Mouse (Mus musculus) forebrain, embryonic 12.5 days (tissue): ENCODE measurements around the gene Gnaq. TPM values are rescaled to one million over a fixed set of nuclear protein-coding genes. Genes with fewer than 3 reads are reported as not detected.

Experiments used
- ATAC-seq: fragments of 200-750 bp; cut with Nextera tagmentation; 2 replicates; pipeline ENCODE4 v1.8.0; 2017; ENCODE audit warnings: moderate TSS enrichment; ENCODE audit not compliant: low FRiP score
- H3K27ac ChIP-seq: fragments of 300-500 bp; sonication (generic); 2 replicates; pipeline ENCODE4 v1.5.1; 2016; ENCODE audit warnings: mild to moderate bottlenecking
- H3K27me3 ChIP-seq: fragments of 300-500 bp; sonication (generic); 2 replicates; pipeline ENCODE4 v1.6.1; 2016; ENCODE audit warnings: mild to moderate bottlenecking
- H3K36me3 ChIP-seq: fragments of 300-500 bp; sonication (generic); replicated peaks from 2 replicates; pipeline ENCODE4 v1.6.1; 2016; ENCODE audit warnings: mild to moderate bottlenecking
- H3K4me1 ChIP-seq: fragments of 300-500 bp; sonication (generic); 2 replicates; pipeline ENCODE4 v1.6.1; 2016
- H3K4me2 ChIP-seq: fragments of 300-500 bp; sonication (generic); 2 replicates; pipeline ENCODE4 v1.6.1; 2016; ENCODE audit warnings: mild to moderate bottlenecking, moderate library complexity
- H3K4me3 ChIP-seq: fragments of 300-500 bp; sonication (generic); replicated peaks from 2 replicates; pipeline ENCODE4 v1.5.1; 2016; ENCODE audit warnings: mild to moderate bottlenecking
- H3K9ac ChIP-seq: fragments of 300-500 bp; sonication (generic); 2 replicates; pipeline ENCODE4 v1.6.1; 2016; ENCODE audit warnings: mild to moderate bottlenecking
- H3K9me3 ChIP-seq: fragments of 300-500 bp; sonication (generic); 2 replicates; pipeline ENCODE4 v1.6.1; 2016
- WGBS: fragments of 180-500 bp; shearing (Covaris S2); methylation state at CpG from one replicate; pipeline ENCODE4 v1.1.7; 2016; 5-methylcytosine and 5-hydroxymethylcytosine counted together
- polyA plus RNA-seq: library from polyadenylated mRNA; unstranded; fragments of >200 nt; fragmentation: Nextera tagmentation; extraction: Ambion mirVana; gene quantifications from 2 replicates; pipeline ENCODE4 v1.2.1, GENCODE M21; 2016

Gene Gnaq
- polyA plus RNA-seq, 1 experiment from 2014 or later: 44.0 TPM

DNA sequence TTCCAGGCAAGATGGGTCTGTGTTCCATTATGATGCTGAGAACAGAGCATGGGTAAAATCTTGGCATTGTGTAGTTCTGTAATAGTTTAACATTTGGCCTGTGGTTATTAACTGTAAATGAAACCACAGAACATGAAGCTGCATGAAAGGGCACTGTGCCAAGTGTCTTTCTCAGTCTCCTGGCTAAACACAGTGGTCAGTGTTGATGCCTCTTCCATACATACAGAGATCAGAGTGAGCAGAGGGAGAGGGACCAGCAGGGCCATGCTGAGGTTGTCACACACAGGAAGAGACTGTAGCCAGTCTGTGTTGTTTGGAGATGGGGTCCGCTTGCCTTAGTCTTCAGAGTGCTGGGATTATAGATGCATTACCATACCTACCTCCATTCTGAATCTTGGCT is 138.4 kb downstream of the Gnaq start:
- H3K36me3 ChIP-seq: no peaks in the 10 kb centered on the region
- H3K9me3 ChIP-seq: no peaks in the 10 kb centered on the region
- no peak overlapping the region for H3K4me2 ChIP-seq
- H3K9ac ChIP-seq: no peak overlapping the region
- WGBS: 86% methylated on average over 1 of the region's 1 CpGs
- peaks cover 12% of the 10 kb centered on the region; the same call in 1 of the 2 replicates for H3K4me1 ChIP-seq
- H3K27me3 ChIP-seq: no peaks in the 10 kb centered on the region
- H3K4me3 ChIP-seq: no peak overlapping the region
- no peak overlapping the region for H3K27ac ChIP-seq
- no peak for ATAC-seq

- Histone ChIP-seq H3K36me3 (peaks cover 3% of the 10 kb centered on the region; the same call in 1 of the 2 replicates), H3K9ac (no peak overlapping the region), H3K9me3 (no peaks in the 10 kb centered on the region), H3K4me2 (no peak overlapping the region), H3K27ac (no peak overlapping the region), H3K27me3 (no peaks in the 10 kb centered on the region), H3K4me3 (no peak overlapping the region), H3K4me1 (peaks cover 12% of the 10 kb centered on the region; the same call in 1 of the 2 replicates)
- 80% methylated on average over 4 of the region's 4 CpGs for WGBS
- ATAC-seq: no peak
Measured at GRCm38 (mm10) chr19:16273021-16273420, 140.4 kb downstream of the Gnaq start.

DNA sequence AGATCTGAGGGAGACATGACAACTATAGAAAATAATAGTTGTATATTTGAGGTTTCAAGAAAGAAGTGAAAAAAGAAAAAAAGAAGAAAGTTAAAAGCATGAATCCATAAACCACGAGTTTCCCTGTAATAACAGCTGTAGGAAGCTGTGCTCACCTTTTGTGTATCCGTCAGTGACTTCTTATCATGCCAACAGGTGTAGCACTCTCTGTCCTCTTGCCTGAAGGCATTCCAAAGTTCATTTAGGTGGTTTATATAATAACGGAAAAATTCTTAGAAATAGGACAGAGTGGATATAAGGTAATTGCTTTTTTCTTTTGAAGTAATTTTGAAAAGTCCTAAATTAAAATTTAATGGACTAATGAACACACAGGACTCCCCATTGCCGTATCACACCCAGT is 147.6 kb downstream of the Gnaq start:
- no peak overlapping the region for H3K27ac ChIP-seq
- ATAC-seq: no peak
- H3K36me3 ChIP-seq: peaks cover 3% of the 10 kb centered on the region
- H3K9ac ChIP-seq: no peak overlapping the region
- H3K9me3 ChIP-seq: no peaks in the 10 kb centered on the region
- no peak overlapping the region for H3K4me3 ChIP-seq
- H3K4me1 ChIP-seq: peaks cover 14% of the 10 kb centered on the region
- no peaks in the 10 kb centered on the region for H3K27me3 ChIP-seq
- 82% methylated on average over 4 of the region's 4 CpGs for WGBS
- H3K4me2 ChIP-seq: no peak overlapping the region

DNA sequence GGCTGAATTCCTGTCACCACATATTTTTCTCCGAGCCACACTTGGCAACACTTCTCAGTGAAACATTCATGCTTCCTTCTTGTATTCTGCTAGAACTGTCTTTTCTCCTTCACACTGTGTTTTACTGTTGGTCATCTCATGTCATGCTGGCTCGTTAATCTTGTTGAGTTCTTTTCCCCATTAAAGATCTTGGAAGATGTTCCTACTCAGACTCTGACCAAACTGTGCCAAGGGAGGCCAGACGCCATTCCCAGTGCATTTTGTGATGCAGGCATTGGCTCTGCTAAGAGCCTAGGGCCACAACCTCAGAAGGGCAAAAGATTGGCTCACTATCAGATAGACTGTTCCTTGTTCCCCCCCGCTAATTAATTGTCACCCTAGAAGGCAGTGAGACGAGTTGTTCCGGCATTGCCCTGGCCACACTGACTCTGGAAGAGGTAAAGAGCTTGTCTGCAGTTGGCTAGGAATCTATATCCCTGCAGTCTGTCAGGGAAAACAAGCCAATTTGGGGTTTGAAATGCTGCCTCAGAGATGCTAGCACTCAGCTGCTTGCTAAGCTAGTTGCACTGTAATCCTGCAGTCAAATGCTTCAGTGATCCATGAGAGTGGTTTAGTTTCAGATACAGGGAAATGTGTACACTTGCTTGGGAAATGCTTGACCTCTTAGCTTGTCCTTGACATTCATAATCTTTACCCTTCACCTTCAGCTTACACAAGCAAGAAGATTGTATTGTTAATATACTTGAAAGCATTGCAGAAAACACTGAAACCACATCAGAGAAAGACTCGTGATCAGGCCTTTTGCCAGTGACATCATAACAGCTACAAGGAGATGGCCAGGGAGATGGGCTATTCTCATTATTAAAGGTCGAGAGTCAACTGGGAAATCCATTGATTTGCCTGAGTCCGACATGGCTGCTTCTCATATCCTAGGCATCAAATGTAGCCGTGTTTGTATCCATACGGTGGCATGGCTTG is 152.7 kb downstream of the Gnaq start:
- 77% methylated on average over 11 of the region's 11 CpGs for WGBS
- no peak overlapping the region for H3K9ac ChIP-seq

GRCm38 (mm10) chr19:16286451-16287175 is 154.0 kb downstream of the Gnaq start:
- Histone ChIP-seq H3K4me3 (no peak overlapping the region), H3K9ac (no peak overlapping the region), H3K27ac (no peak overlapping the region), H3K4me1 (peaks cover 22% of the 10 kb centered on the region), H3K27me3 (no peaks in the 10 kb centered on the region), H3K36me3 (no peaks in the 10 kb centered on the region), H3K9me3 (no peaks in the 10 kb centered on the region), H3K4me2 (no peak overlapping the region)
- 73% methylated on average over 10 of the region's 10 CpGs for WGBS
- ATAC-seq: no peak

More for the DNA sequence above, 152.7 kb downstream of the Gnaq start:
- Histone ChIP-seq H3K27ac (no peak overlapping the region), H3K4me2 (no peak overlapping the region), H3K9me3 (no peaks in the 10 kb centered on the region), H3K4me3 (no peak overlapping the region), H3K36me3 (no peaks in the 10 kb centered on the region), H3K27me3 (no peaks in the 10 kb centered on the region), H3K4me1 (peaks cover 16% of the 10 kb centered on the region)
- no peak for ATAC-seq

- no peaks in the 10 kb centered on the region for H3K36me3 ChIP-seq
- no peak overlapping the region for H3K4me3 ChIP-seq
- no peak overlapping the region for H3K9ac ChIP-seq
- H3K9me3 ChIP-seq: no peaks in the 10 kb centered on the region
- H3K4me1 ChIP-seq: peaks cover 24% of the 10 kb centered on the region
- H3K27ac ChIP-seq: no peak overlapping the region
- H3K4me2 ChIP-seq: no peak overlapping the region
- no peak for ATAC-seq
- H3K27me3 ChIP-seq: no peaks in the 10 kb centered on the region
- WGBS: 89% methylated on average over 4 of the region's 4 CpGs
Measured at GRCm38 (mm10) chr19:16287307-16287706, 154.7 kb downstream of the Gnaq start.

GRCm38 (mm10) chr19:16287971-16288370 is 155.3 kb downstream of the Gnaq start:
- Histone ChIP-seq H3K4me1 (peaks cover 28% of the 10 kb centered on the region), H3K9ac (no peak overlapping the region), H3K4me2 (no peak overlapping the region), H3K36me3 (no peaks in the 10 kb centered on the region), H3K9me3 (no peaks in the 10 kb centered on the region), H3K27ac (no peak overlapping the region), H3K27me3 (no peaks in the 10 kb centered on the region), H3K4me3 (no peak overlapping the region)
- ATAC-seq: no peak
- WGBS: 92% methylated on average over 7 of the region's 7 CpGs

GRCm38 (mm10) chr19:16291088-16291487 is 158.5 kb downstream of the Gnaq start:
- no peak overlapping the region for H3K4me2 ChIP-seq
- no peaks in the 10 kb centered on the region for H3K36me3 ChIP-seq
- ATAC-seq: no peak
- no peaks in the 10 kb centered on the region for H3K9me3 ChIP-seq
- H3K9ac ChIP-seq: no peak overlapping the region
- H3K27me3 ChIP-seq: no peaks in the 10 kb centered on the region
- H3K4me1 ChIP-seq: peaks cover 27% of the 10 kb centered on the region
- no peak overlapping the region for H3K4me3 ChIP-seq
- 85% methylated on average over 3 of the region's 3 CpGs for WGBS
- 0 out of 2 replicates have a peak overlapping the region, but pooled peaks have one; percentile 43 for H3K27ac ChIP-seq

DNA sequence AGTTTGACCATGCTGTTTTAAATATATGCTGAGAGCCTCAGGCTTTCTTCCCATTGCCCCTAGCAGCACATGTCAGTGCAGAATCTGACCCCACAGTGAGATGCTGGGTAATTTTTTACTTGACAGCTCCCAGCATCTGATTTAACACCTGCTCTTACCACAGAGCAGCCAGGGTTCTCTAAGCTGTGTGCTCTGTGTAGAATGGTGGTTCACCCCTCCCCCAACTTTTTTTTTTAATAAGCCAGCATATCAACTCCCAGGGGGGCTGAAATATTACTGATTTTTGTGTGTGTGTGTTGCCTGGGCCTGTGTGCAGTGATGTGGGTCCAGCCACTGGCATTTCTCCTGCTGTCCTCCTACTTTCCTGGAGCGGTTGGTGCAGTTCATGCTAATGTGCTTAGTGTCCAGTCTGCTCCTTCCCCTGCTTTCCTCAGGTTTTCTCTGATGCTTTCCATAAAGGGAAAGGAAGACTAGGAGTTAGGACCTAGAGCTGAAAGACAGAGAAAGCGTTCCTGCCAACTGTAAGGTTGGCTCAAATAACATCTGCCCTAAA is 159.5 kb downstream of the Gnaq start:
- Histone ChIP-seq H3K27ac (peak overlapping the region; percentile 54), H3K9ac (no peak overlapping the region), H3K4me3 (no peak overlapping the region), H3K27me3 (no peaks in the 10 kb centered on the region), H3K9me3 (no peaks in the 10 kb centered on the region), H3K36me3 (no peaks in the 10 kb centered on the region), H3K4me2 (no peak overlapping the region), H3K4me1 (peaks cover 23% of the 10 kb centered on the region)
- ATAC-seq: peak; percentile 77
- WGBS: 69% methylated on average over 2 of the region's 2 CpGs

GRCm38 (mm10) chr19:16292978-16293377 is 160.3 kb downstream of the Gnaq start:
- Histone ChIP-seq H3K4me2 (no peak overlapping the region), H3K27me3 (no peaks in the 10 kb centered on the region), H3K36me3 (no peaks in the 10 kb centered on the region), H3K4me3 (no peak overlapping the region), H3K9me3 (no peaks in the 10 kb centered on the region), H3K27ac (0 out of 2 replicates have a peak overlapping the region, but pooled peaks have one; percentile 36), H3K9ac (no peak overlapping the region), H3K4me1 (peaks cover 21% of the 10 kb centered on the region)
- 92% methylated on average over 1 of the region's 1 CpGs for WGBS
- ATAC-seq: no peak

GRCm38 (mm10) chr19:16300413-16300812 is 167.8 kb downstream of the Gnaq start:
- WGBS: 90% methylated on average over 4 of the region's 4 CpGs
- Histone ChIP-seq H3K4me1 (no peaks in the 10 kb centered on the region), H3K27me3 (no peaks in the 10 kb centered on the region), H3K9me3 (no peaks in the 10 kb centered on the region), H3K9ac (no peak overlapping the region), H3K36me3 (no peaks in the 10 kb centered on the region), H3K4me2 (no peak overlapping the region), H3K4me3 (no peak overlapping the region), H3K27ac (no peak overlapping the region)
- ATAC-seq: no peak

DNA sequence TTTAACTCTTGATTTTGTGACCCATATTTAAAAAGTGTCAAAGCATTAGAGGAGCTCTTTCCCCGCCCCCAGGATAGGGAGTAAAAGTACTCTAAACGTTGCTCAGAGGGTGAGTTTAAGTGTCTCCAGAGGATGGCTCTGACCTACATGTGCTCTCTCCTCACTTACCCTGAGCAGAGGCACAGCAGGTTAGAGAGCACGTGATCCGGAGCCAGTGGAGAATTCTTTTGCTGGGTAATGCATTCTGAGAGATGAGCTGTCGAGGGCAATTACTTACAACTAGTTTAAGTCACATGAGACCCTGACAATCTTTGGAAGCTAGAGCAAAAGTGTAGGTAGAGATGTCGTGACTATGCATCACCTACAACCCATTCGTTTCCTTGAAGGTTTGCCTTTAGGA is 168.7 kb downstream of the Gnaq start:
- Histone ChIP-seq H3K27me3 (no peaks in the 10 kb centered on the region), H3K9me3 (no peaks in the 10 kb centered on the region), H3K27ac (no peak overlapping the region), H3K4me1 (no peaks in the 10 kb centered on the region), H3K4me2 (no peak overlapping the region), H3K36me3 (no peaks in the 10 kb centered on the region), H3K9ac (no peak overlapping the region), H3K4me3 (no peak overlapping the region)
- 81% methylated on average over 7 of the region's 7 CpGs for WGBS
- ATAC-seq: no peak
